Mouse (Mus musculus) frontal cortex, adult 2 months (tissue): ENCODE measurements at regions not wholly inside any gene's neighbourhood (a gene's known extent, or its start where the extent isn't known, plus 50 kb on each side); places are given as distances from the start of the nearest gene placed in this dataset.
A peak's percentile ranks its signal among the peaks of the same experiment; 100 is the strongest.
"Not testable (repeated sequence)": the region's sequence is repeated elsewhere in the genome, so short reads cannot be mapped to it uniquely, and the experiment has no call there.

ENCODE experiments used
- DNase-seq, 2 experiments: peaks; one replicate each; pipeline ENCODE4 v3.0.0; 2022; ENCODE audit warnings: low spot score in 1 of 2; ENCODE audit errors: extremely low spot score in 1 of 2

DNA sequence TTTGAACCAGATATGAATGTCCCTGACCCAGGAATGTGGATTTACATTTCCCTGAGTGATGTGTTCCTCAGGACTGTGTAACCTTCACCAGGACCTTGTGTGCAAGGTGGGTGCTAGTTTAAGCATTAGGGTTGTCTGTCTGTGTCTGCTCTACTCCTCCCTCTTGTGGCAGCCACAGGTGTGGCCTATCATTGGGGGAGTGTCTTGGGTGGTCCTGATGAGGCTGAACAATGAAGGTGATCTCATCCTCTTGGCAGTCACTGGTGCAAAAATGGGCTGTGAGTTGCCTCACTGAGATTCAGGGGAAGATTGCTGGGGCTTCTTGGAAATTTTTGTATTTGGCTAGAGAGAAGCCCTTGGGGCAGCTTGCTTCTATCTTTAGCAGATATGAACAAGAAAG lies 179.4 kb upstream of the Ube2e1 start:
- DNase-seq = no peak

DNA sequence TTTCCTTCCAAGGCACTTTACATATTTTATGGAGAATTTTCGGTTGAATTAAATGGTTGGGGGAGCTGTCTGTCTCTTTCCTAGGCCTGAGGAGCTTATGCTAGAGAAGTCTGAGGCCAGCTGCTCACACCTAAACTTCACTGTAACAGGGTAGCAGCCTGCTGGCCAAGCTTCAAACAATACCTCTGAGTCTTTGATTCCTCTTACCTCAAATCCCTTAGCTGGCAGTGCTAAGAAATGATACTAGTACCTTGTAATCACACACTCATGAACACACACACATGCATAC lies 176.6 kb upstream of the Ube2e1 start:
- no peak for DNase-seq

DNA sequence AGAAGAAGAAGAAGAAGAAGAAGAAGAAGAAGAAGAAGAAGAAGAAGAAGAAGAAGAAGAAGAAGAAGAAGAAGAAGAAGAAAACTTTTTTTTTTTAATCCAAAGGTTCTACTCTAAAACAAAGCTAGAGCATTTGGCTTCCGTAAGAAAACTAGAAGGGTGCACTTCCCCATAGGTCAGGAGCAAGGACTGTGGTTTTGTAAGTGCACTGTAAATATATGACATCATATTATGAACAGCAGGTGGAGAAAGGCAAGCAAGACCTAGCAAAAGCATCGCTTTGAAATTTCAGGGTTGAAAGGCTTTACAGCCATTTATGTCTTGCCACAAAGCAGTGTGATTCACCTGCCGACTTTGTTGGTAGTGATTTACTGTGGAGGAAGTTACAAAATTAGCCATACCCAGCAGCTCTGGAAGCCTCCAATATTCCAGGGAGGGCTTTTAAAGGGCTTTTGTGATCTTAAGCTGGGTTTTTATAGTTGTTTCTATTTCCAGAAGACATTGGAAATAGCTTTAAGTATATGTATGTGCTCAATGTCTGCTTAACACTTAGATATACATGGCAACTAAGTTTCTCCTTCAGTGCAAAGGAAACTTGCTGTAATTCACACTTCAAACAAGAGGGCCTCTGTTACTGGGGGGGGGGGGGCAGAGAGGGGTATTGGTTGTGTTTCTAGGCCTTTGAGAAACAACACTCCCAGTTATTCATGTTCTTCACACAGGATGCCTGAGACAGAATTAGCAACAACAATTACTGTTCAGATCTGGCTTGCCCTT lies 176.1 kb upstream of the Ube2e1 start:
- no peak for DNase-seq

- peak in 1 of 2 experiments; percentile 82 for DNase-seq
These were observed 174.5 kb upstream of the Ube2e1 start for GRCm38 (mm10) chr14:18506168-18506567.

- DNase-seq = peak in 1 of 2 experiments; percentile 39
These were observed 168.7 kb upstream of the Ube2e1 start for GRCm38 (mm10) chr14:18500249-18500832.

DNA sequence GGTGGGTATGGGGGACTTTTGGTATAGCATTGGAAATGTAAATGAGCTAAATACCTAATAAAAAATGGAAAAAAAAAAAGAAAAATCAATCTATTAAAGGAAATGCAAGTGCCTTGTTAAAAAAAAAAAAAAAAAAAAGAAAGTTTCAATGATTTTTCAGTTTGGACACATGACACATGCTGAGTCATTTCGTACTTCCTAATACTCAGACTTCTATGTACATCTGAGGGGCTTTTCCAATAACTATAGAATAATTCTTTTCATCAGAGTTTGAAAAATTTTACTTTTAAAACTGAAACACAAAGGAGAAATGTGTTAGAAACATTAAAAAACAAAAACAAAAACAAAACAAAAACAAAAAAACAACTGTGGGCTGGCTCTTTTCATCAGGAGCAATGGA lies 162.4 kb upstream of the Ube2e1 start:
- no peak for DNase-seq

DNA sequence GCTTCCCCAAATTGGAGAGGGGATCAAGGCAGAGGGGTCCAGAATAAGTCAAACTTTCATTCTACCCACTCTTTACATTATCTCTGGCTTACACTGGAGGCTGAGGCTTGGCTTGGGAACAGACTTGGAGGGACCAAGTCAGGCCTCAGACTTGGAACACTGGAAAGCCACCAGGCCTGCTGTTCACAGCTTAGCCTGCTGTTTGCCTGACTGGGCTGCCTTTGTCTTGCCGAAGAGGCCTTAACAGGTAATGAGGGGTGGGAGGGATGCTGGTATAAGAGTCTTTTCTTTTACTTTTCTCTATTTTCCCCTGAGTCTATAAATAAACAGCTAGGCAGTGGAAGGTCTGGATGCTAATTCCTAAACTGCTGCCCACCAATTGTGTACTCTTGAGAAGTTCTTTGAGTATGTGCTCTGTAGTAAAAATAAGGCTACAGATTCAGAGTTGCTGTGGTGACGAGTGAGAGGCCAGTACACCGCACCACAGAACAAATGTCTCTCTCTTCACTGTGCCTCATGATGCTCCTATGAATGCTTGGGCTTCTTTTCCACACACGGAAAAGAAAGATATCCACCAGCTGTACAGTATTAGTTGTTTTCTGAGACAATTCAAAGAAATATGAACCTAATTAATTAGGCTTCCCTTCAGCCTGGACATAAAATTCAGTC lies 154.6 kb upstream of the Ube2e1 start:
- no peak for DNase-seq

- no peak for DNase-seq
These were observed 153.9 kb upstream of the Ube2e1 start for GRCm38 (mm10) chr14:18485526-18485925.

DNA sequence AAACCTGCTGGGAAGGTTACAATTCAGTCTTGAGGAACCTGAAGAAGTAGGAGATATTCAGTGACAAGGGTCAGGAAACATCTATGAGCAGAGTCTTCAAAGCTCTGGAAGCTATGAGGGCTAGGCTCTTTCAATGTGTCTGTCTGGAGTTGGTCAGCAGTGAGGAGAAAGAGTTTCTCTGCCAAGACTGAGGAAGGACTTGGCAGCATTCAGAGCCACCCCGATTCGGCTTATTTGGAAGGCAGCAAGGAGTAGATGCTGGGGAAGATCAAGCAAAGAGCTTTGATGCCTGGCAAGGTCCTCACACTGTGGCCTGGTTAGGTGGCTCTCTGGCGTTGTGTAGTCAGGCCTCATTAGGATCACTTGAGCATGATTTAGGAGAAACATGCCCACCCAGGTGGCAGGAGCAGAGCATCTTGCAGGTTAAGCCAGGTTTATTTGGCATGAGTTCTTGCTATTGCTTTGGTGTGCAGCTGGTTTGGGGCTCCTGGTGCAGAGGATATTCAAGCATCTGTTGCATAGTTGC lies 145.2 kb upstream of the Ube2e1 start:
- peak in 1 of 2 experiments; percentile 35 for DNase-seq

- peak in 1 of 2 experiments; percentile 14 for DNase-seq
These were observed 137.0 kb upstream of the Ube2e1 start for GRCm38 (mm10) chr14:18468611-18469010.

DNA sequence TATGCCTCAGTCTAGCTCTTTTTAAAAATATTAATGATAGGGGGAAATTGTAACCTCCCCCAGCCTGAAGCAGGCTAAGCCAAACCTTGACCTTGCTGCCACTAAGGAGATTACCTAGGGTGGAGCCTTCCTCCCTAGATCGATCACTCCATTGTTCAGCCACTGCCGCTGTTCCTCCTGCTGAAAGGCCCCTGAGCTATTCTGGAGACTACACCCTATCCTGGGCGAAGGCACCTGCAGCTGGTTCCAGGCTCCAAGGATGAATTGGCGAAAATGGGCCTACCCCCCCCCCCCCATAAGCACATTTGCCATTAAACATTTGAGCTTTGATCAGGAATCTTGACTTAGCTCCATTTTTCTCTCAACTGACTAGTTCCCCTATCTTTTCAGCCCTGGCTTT lies 135.2 kb upstream of the Ube2e1 start:
- DNase-seq = not testable (repeated sequence)

DNA sequence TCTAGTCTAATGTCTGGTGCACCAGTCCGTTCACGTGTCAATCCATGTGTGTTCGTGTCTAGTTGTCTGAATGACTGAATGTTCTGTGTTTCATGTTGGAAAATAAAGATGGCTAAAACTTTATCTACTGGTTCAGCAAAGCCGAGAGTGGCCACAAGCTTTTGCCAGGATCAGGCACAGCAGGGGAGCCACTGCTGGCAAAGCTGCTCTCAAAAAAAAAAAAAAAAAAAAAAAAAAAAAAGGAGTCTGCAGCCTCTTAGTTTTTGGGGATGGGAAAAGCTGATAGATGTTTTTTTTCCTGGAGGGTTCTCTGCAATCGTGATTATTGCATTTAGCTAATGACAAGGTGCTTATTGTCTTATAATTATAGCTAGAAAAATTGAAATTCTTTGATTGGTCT lies 132.5 kb upstream of the Ube2e1 start:
- not testable (repeated sequence) for DNase-seq

- no peak for DNase-seq
These were observed 131.7 kb upstream of the Ube2e1 start for GRCm38 (mm10) chr14:18463230-18463873.

- DNase-seq = no peak
These were observed 130.7 kb upstream of the Ube2e1 start for GRCm38 (mm10) chr14:18462381-18462780.

DNA sequence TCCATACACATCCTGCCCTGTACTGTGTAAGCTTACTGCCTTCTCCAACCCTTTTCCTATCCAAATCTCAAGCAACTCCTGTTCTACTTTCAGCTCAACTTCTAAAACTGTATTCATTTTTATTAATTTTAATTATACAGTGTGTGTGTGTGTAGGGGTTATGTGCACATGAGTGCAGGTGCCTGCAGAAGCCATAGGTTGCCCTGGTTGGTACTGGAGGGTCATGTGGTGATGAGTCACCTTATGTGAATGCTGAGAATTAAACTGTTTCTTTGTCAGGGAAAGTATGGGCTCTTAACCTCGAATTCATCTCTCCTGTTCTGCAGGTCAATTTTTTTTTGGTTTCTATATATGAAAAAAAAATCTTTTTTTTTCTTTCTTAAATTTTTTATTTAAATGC lies 117.0 kb upstream of the Ube2e1 start:
- DNase-seq = no peak

DNA sequence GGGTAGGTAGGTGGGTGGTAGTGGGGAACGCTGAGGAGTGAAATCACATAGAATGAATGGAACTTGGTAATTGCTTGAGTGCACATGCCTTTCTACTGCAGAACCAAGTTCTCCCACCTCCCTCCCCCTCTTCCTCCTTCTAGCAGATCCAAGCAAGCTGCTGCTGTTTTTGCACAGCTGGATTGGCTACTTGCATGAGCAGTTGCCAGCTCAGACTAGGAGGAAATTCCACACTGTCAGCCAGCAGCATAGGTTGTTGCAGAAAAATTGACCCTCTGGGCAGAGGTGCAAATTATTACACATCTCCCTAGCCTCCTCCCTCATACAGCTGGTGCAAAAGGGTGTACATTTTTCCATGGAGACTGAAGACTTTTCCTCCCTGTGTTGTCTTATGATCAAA lies 112.8 kb upstream of the Ube2e1 start:
- DNase-seq = no peak

DNA sequence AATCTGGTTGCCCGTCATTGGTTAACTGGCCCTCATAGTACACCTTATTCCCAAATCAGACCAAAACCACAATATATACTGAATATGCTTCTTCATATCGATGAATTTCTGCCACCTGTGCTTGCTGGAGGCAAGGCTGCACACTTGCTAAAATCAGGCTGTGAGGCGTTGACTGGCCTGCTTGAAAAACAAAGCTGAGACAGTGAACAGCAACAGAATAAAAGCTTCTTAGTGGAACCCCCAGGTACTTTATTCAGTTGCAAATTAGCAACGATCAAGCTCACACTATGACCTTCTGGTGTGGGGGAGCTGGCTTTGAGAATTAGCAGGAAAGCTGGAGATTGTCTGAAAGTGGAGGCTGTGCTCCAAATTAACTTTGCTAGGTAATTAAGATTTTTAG lies 97.3 kb upstream of the Ube2e1 start:
- not testable (repeated sequence) for DNase-seq

DNA sequence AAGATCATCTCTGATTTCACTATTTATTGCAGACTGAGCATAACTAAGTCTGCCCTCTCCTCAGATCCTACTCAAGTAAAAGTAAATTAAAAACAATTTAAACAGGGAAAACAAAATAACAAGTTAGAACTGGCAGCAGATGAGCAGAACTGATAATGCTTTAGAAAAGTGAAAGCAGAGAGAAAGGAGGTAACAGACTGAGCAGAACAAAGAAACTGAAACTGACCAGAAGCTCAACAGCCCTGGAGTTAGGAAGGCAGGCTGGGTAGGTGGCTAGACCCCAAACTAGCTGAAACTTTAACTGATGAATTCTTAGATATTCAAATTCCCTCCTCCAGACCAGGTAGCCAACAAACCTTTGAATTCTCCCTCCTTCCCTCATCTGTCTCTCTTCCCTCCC lies 94.2 kb upstream of the Ube2e1 start:
- DNase-seq = no peak

GRCm38 (mm10) chr14:18416839-18417238 lies 85.2 kb upstream of the Ube2e1 start:
- no peak for DNase-seq

GRCm38 (mm10) chr14:18416319-18416718 lies 84.7 kb upstream of the Ube2e1 start:
- peak; percentile 41 to 48 for DNase-seq

DNA sequence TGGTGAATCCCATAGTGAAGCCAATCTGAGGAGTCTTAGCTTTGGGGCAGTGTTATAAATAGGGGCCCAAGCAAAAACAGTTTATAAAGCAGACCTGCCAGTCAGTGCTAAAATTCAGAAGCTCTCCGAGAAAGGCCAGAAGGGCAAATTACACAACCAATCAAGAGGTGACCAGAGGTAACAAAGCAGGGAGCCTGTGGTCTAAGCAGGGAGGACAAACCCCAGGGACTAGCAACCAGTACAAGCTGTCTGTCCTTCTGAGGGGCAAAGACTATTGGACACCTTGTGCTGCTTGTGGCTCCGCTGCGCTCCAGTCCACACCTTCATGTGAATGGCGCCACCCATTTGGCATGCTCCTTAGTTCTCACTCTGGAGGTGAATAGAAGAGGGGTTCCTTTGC lies 67.3 kb upstream of the Ube2e1 start:
- no peak for DNase-seq
